Mouse (Mus musculus) C2C12 (cell line): Measurements from ENCODE around the gene Lyrm9.

Source experiments
- CEBPB ChIP-seq: IDR thresholded peaks from one replicate; pipeline ENCODE4 v1.6.1; 2011; ENCODE audit warnings: low read depth, mild to moderate bottlenecking, control low read depth, moderate library complexity
- CTCF ChIP-seq: IDR thresholded peaks from one replicate; pipeline ENCODE4 v1.5.1; 2011; ENCODE audit not compliant: control insufficient read depth, insufficient read depth, insufficient read length
- MAX ChIP-seq: IDR thresholded peaks from one replicate; pipeline ENCODE4 v1.6.1; 2011; ENCODE audit warnings: mild to moderate bottlenecking, control low read depth
- MYOD1 ChIP-seq: IDR thresholded peaks from one replicate; pipeline ENCODE4 v1.6.1; 2011; ENCODE audit warnings: low read depth; ENCODE audit not compliant: control insufficient read depth, insufficient read length
- MYOG ChIP-seq: IDR thresholded peaks from one replicate; pipeline ENCODE4 v1.6.1; 2011; ENCODE audit not compliant: control insufficient read depth, insufficient read length; ENCODE audit errors: extremely low read depth
- USF1 ChIP-seq: IDR thresholded peaks from one replicate; pipeline ENCODE4 v1.6.1; 2011; ENCODE audit warnings: low read depth, mild to moderate bottlenecking, control low read depth, moderate library complexity

DNA sequence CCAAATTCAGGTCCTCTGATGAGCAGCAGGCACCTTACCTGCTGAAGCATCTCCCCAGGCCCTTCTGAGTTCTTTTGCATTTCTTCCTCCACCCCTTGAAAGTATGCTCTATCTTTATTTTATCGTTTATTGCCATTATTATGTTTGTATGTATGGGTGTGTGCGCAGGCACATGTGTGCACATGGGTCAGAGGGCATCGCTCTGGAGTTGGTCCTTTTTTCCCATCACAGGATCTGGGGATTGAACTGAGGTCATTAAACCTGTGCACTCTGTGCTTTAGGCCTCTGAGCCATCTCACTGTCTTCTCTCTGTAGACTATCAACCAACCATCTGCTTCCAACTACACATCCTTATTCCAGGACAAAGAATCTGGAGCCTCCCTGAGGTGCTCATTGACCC, 53.3 kb downstream of the Lyrm9 start:
- TF ChIP-seq CTCF (no peak), USF1 (no peak), MYOG (no peak), MAX (no peak), MYOD1 (no peak), CEBPB (no peak)
